Mouse (Mus musculus): Measurements from ENCODE around the gene Ttc39a. TPM values are rescaled to one million over a fixed set of nuclear protein-coding genes. Genes with fewer than 3 reads are reported as not detected.

Ttc39a gene
- total RNA-seq, 1 experiment, result 1.9 TPM

GRCm38 (mm10) chr4:109463892-109464291, 57.5 kb downstream of the Ttc39a start:
- H3K9me3 ChIP-seq (ENCODE audit: control insufficient read depth, insufficient read depth, low read depth, low read length), result no peaks in the 10 kb centered on the region
- H3K9ac ChIP-seq (ENCODE audit: insufficient read depth, low read depth, low read length, poor library complexity, severe bottlenecking), result no peak overlapping the region
- no peak for DNase-seq (ENCODE audit: low read depth, low spot score)
- H3K27ac ChIP-seq (ENCODE audit: insufficient read depth, low read depth, low read length, poor library complexity, severe bottlenecking), result no peak overlapping the region
- no peaks in the 10 kb centered on the region; the same call in 1 of the 2 replicates for H3K36me3 ChIP-seq (ENCODE audit: control insufficient read depth, insufficient read depth, low read length, poor library complexity, severe bottlenecking)
- H3K4me1 ChIP-seq (ENCODE audit: control insufficient read depth in 2 of 2, insufficient read depth in 2 of 2, low read length in 2 of 2, poor library complexity in 1 of 2), result no peaks in the 10 kb centered on the region
- in situ Hi-C loops (cut with MboI; ENCODE audit: low sequenced_read_pairs in 2 of 2, unreplicated experiment in 2 of 2), result no loop called here
- no peak overlapping the region for H3K4me3 ChIP-seq (ENCODE audit: insufficient read depth in 1 of 2, low read depth in 1 of 2, low read length in 2 of 2, poor library complexity in 1 of 2, severe bottlenecking in 1 of 2)
- TF ChIP-seq ZC3H11A (IDR thresholded peaks at IDR 0.05; ENCODE audit: borderline replicate concordance, low read depth, low read length), result no peak
- TF ChIP-seq HCFC1 (IDR thresholded peaks at IDR 0.05; ENCODE audit: borderline replicate concordance, insufficient read depth, low read length), result no peak
- no peak for TF ChIP-seq ZNF384 (IDR thresholded peaks at IDR 0.05; ENCODE audit: low read depth, low read length)
- no peak for TF ChIP-seq MAFK (IDR thresholded peaks at IDR 0.05; ENCODE audit: insufficient read depth, low read depth, low read length)
- no peak for TF ChIP-seq CHD2 (IDR thresholded peaks at IDR 0.05; ENCODE audit: low read depth, low read length)

- Histone ChIP-seq H3K9me3 (ENCODE audit: control insufficient read depth, insufficient read depth, low read depth, low read length) (no peaks in the 10 kb centered on the region), H3K4me1 (ENCODE audit: control insufficient read depth in 2 of 2, insufficient read depth in 2 of 2, low read length in 2 of 2, poor library complexity in 1 of 2) (no peaks in the 10 kb centered on the region), H3K4me3 (ENCODE audit: insufficient read depth in 1 of 2, low read depth in 1 of 2, low read length in 2 of 2, poor library complexity in 1 of 2, severe bottlenecking in 1 of 2) (no peak overlapping the region), H3K36me3 (ENCODE audit: control insufficient read depth, insufficient read depth, low read length, poor library complexity, severe bottlenecking) (no peaks in the 10 kb centered on the region; the same call in 1 of the 2 replicates), H3K9ac (ENCODE audit: insufficient read depth, low read depth, low read length, poor library complexity, severe bottlenecking) (no peak overlapping the region), H3K27ac (ENCODE audit: insufficient read depth, low read depth, low read length, poor library complexity, severe bottlenecking) (no peak overlapping the region)
- in situ Hi-C loops (cut with MboI; ENCODE audit: low sequenced_read_pairs in 2 of 2, unreplicated experiment in 2 of 2), result no loop called here
- TF ChIP-seq CHD2 (IDR thresholded peaks at IDR 0.05; ENCODE audit: low read depth, low read length) (no peak), HCFC1 (IDR thresholded peaks at IDR 0.05; ENCODE audit: borderline replicate concordance, insufficient read depth, low read length) (no peak), MAFK (IDR thresholded peaks at IDR 0.05; ENCODE audit: insufficient read depth, low read depth, low read length) (no peak), ZC3H11A (IDR thresholded peaks at IDR 0.05; ENCODE audit: borderline replicate concordance, low read depth, low read length) (no peak), ZNF384 (IDR thresholded peaks at IDR 0.05; ENCODE audit: low read depth, low read length) (no peak)
- no peak for DNase-seq (ENCODE audit: low read depth, low spot score)
Measured at GRCm38 (mm10) chr4:109467687-109468086, 61.3 kb downstream of the Ttc39a start.

- no peaks in the 10 kb centered on the region for H3K9me3 ChIP-seq (ENCODE audit: control insufficient read depth, insufficient read depth, low read depth, low read length)
- no peak overlapping the region for H3K4me3 ChIP-seq (ENCODE audit: insufficient read depth in 1 of 2, low read depth in 1 of 2, low read length in 2 of 2, poor library complexity in 1 of 2, severe bottlenecking in 1 of 2)
- in situ Hi-C loops (cut with MboI; ENCODE audit: low sequenced_read_pairs in 2 of 2, unreplicated experiment in 2 of 2), result no loop called here
- H3K27ac ChIP-seq (ENCODE audit: insufficient read depth, low read depth, low read length, poor library complexity, severe bottlenecking), result no peak overlapping the region
- no peak overlapping the region for H3K9ac ChIP-seq (ENCODE audit: insufficient read depth, low read depth, low read length, poor library complexity, severe bottlenecking)
- no peak for DNase-seq (ENCODE audit: low read depth, low spot score)
- H3K36me3 ChIP-seq (ENCODE audit: control insufficient read depth, insufficient read depth, low read length, poor library complexity, severe bottlenecking), result no peaks in the 10 kb centered on the region
- peaks cover 0 to 2% of the 10 kb centered on the region in 2 experiments; a peak in 1 of 4 replicates for H3K4me1 ChIP-seq (ENCODE audit: control insufficient read depth in 2 of 2, insufficient read depth in 2 of 2, low read length in 2 of 2, poor library complexity in 1 of 2)
- TF ChIP-seq ZC3H11A (IDR thresholded peaks at IDR 0.05; ENCODE audit: borderline replicate concordance, low read depth, low read length), result no peak
- peak; percentile 20; the same call in 1 of the 2 replicates for TF ChIP-seq MAFK (IDR thresholded peaks at IDR 0.05; ENCODE audit: insufficient read depth, low read depth, low read length)
Measured at GRCm38 (mm10) chr4:109471606-109472005, 65.2 kb downstream of the Ttc39a start.

- H3K4me3 ChIP-seq (ENCODE audit: insufficient read depth in 1 of 2, low read depth in 1 of 2, low read length in 2 of 2, poor library complexity in 1 of 2, severe bottlenecking in 1 of 2), result no peak overlapping the region
- H3K36me3 ChIP-seq (ENCODE audit: control insufficient read depth, insufficient read depth, low read length, poor library complexity, severe bottlenecking), result no peaks in the 10 kb centered on the region
- peaks cover 0 to 2% of the 10 kb centered on the region in 2 experiments; a peak in 1 of 4 replicates for H3K4me1 ChIP-seq (ENCODE audit: control insufficient read depth in 2 of 2, insufficient read depth in 2 of 2, low read length in 2 of 2, poor library complexity in 1 of 2)
- no peaks in the 10 kb centered on the region for H3K9me3 ChIP-seq (ENCODE audit: control insufficient read depth, insufficient read depth, low read depth, low read length)
- in situ Hi-C loops (cut with MboI; ENCODE audit: low sequenced_read_pairs in 2 of 2, unreplicated experiment in 2 of 2), result no loop called here
- H3K9ac ChIP-seq (ENCODE audit: insufficient read depth, low read depth, low read length, poor library complexity, severe bottlenecking), result no peak overlapping the region
- DNase-seq (ENCODE audit: low read depth, low spot score), result no peak
- TF ChIP-seq HCFC1 (IDR thresholded peaks at IDR 0.05; ENCODE audit: borderline replicate concordance, insufficient read depth, low read length) (no peak), CHD2 (IDR thresholded peaks at IDR 0.05; ENCODE audit: low read depth, low read length) (no peak), ZNF384 (IDR thresholded peaks at IDR 0.05; ENCODE audit: low read depth, low read length) (no peak), ZC3H11A (IDR thresholded peaks at IDR 0.05; ENCODE audit: borderline replicate concordance, low read depth, low read length) (no peak)
- H3K27ac ChIP-seq (ENCODE audit: insufficient read depth, low read depth, low read length, poor library complexity, severe bottlenecking), result no peak overlapping the region
Measured at GRCm38 (mm10) chr4:109472566-109472965, 66.1 kb downstream of the Ttc39a start.

- H3K27ac ChIP-seq (ENCODE audit: insufficient read depth, low read depth, low read length, poor library complexity, severe bottlenecking), result no peak overlapping the region
- in situ Hi-C loops (cut with MboI; ENCODE audit: low sequenced_read_pairs in 2 of 2, unreplicated experiment in 2 of 2), result no loop called here
- no peak overlapping the region for H3K9ac ChIP-seq (ENCODE audit: insufficient read depth, low read depth, low read length, poor library complexity, severe bottlenecking)
- peak overlapping the region in 1 of 2 experiments; percentile 95; a peak in 1 of 4 replicates for H3K4me3 ChIP-seq (ENCODE audit: insufficient read depth in 1 of 2, low read depth in 1 of 2, low read length in 2 of 2, poor library complexity in 1 of 2, severe bottlenecking in 1 of 2)
- TF ChIP-seq ZNF384 (IDR thresholded peaks at IDR 0.05; ENCODE audit: low read depth, low read length), result no peak
- TF ChIP-seq CHD2 (IDR thresholded peaks at IDR 0.05; ENCODE audit: low read depth, low read length), result no peak
- H3K36me3 ChIP-seq (ENCODE audit: control insufficient read depth, insufficient read depth, low read length, poor library complexity, severe bottlenecking), result no peaks in the 10 kb centered on the region
- H3K9me3 ChIP-seq (ENCODE audit: control insufficient read depth, insufficient read depth, low read depth, low read length), result no peaks in the 10 kb centered on the region
- peaks cover 0 to 2% of the 10 kb centered on the region in 2 experiments; a peak in 1 of 4 replicates for H3K4me1 ChIP-seq (ENCODE audit: control insufficient read depth in 2 of 2, insufficient read depth in 2 of 2, low read length in 2 of 2, poor library complexity in 1 of 2)
- DNase-seq (ENCODE audit: low read depth, low spot score), result no peak
Measured at GRCm38 (mm10) chr4:109475078-109475477, 68.7 kb downstream of the Ttc39a start.

All from ES-E14 (cell line).